Mouse (Mus musculus) layer of hippocampus, adult 18-20 months (tissue): Measurements from ENCODE around the gene Nlrp9c. TPM values are rescaled to one million over a fixed set of nuclear protein-coding genes. Genes with fewer than 3 reads are reported as not detected.
"Not testable (repeated sequence)": the region's sequence is repeated elsewhere in the genome, so short reads cannot be mapped to it uniquely, and the experiment has no call there.

Experiments used
- DNase-seq, 2 experiments: peaks; one replicate each; pipeline ENCODE4 v3.0.0; 2022; ENCODE audit warnings: low spot score in 2 of 2
- long read RNA-seq: library from polyadenylated mRNA; stranded (forward); transcript quantifications from one replicate; pipeline ENCODE4 v2.0.0, GENCODE M21; 2021
- total RNA-seq, 2 experiments: library from RNA; stranded (reverse); gene quantifications; 2 replicates each; pipeline ENCODE4 v1.2.3; 2021

Gene Nlrp9c
- total RNA-seq = not detected
- long read RNA-seq = 0 reads

- not testable (repeated sequence) for DNase-seq
Measured at GRCm38 (mm10) chr7:26403600-26403999, at the start of gene Nlrp9c. Gene Nlrp9c (minus strand): TSS chr7:26403700.

GRCm38 (mm10) chr7:26434813-26435212, 31.3 kb upstream of the Nlrp9c start, which contains the start of gene Nlrp4a:
Gene Nlrp4a (plus strand): TSS chr7:26435113.
- DNase-seq = no peak

GRCm38 (mm10) chr7:26391811-26392210, 11.7 kb downstream of the Nlrp9c start:
- DNase-seq = not testable (repeated sequence)

GRCm38 (mm10) chr7:26391137-26391536, 12.4 kb downstream of the Nlrp9c start:
- not testable (repeated sequence) for DNase-seq

GRCm38 (mm10) chr7:26386691-26387090, 16.8 kb downstream of the Nlrp9c start:
- DNase-seq = not testable (repeated sequence)

GRCm38 (mm10) chr7:26380807-26381206, 22.7 kb downstream of the Nlrp9c start:
- DNase-seq = no peak

GRCm38 (mm10) chr7:26373221-26373620, 30.3 kb downstream of the Nlrp9c start:
- DNase-seq = not testable (repeated sequence)

- DNase-seq = not testable (repeated sequence)
Measured at GRCm38 (mm10) chr7:26356719-26357118, 46.8 kb downstream of the Nlrp9c start.

- DNase-seq = not testable (repeated sequence)
Measured at GRCm38 (mm10) chr7:26352258-26352657, 51.2 kb downstream of the Nlrp9c start.

- DNase-seq = not testable (repeated sequence)
Measured at GRCm38 (mm10) chr7:26350177-26350576, 53.3 kb downstream of the Nlrp9c start.

GRCm38 (mm10) chr7:26320361-26320760, 83.1 kb downstream of the Nlrp9c start:
- not testable (repeated sequence) for DNase-seq

GRCm38 (mm10) chr7:26315809-26316208, 87.7 kb downstream of the Nlrp9c start:
- DNase-seq = not testable (repeated sequence)

GRCm38 (mm10) chr7:26315194-26315593, 88.3 kb downstream of the Nlrp9c start:
- DNase-seq = not testable (repeated sequence)

- DNase-seq = not testable (repeated sequence)
Measured at GRCm38 (mm10) chr7:26311786-26312185, 91.7 kb downstream of the Nlrp9c start.

GRCm38 (mm10) chr7:26306926-26307325, 96.6 kb downstream of the Nlrp9c start, which contains the start of gene Cyp2a4:
Gene Cyp2a4 (plus strand): TSS chr7:26307169.
- DNase-seq = not testable (repeated sequence)

- DNase-seq = not testable (repeated sequence)
Measured at GRCm38 (mm10) chr7:26303429-26304166, 99.9 kb downstream of the Nlrp9c start.

Other genes starting within 250 kb of the Nlrp9c start
- not detected for gene Cyp2b9, start 230.3 kb downstream of the Nlrp9c start, total RNA-seq
- gene Vmn1r184, start 143.4 kb downstream of the Nlrp9c start, total RNA-seq = not detected
- not detected for gene Cyp2a4, start 96.5 kb downstream of the Nlrp9c start, total RNA-seq
- gene Nlrp4a, start 31.4 kb upstream of the Nlrp9c start, total RNA-seq = not detected
- not detected for gene Nlrp9a, start 131.3 kb upstream of the Nlrp9c start, total RNA-seq
- not detected for gene Vmn1r185, start 214.8 kb upstream of the Nlrp9c start, total RNA-seq